Mouse (Mus musculus) gastrocnemius, postnatal 25 days (tissue): Measurements from ENCODE around the gene Pbld1. TPM values are rescaled to one million over a fixed set of nuclear protein-coding genes. Genes with fewer than 3 reads are reported as not detected.
A peak's percentile ranks its signal among the peaks of the same experiment; 100 is the strongest.

ENCODE experiments used
- DNase-seq: peaks from one replicate; pipeline ENCODE4 v3.0.0; 2022
- long read RNA-seq, 2 experiments: library from polyadenylated mRNA; stranded (forward); transcript quantifications; one replicate each; pipeline ENCODE4 v2.0.0; 2021
- total RNA-seq, 2 experiments: library from RNA; stranded (reverse); gene quantifications; 1 replicate in 1 of 2; 2 replicates in 1 of 2; pipeline ENCODE4 v1.2.3; 2021

The Pbld1 gene
- total RNA-seq = 1 to 10 TPM in 1 of 2 experiments, under 1 TPM in 1; 0.35 to 1.1 TPM
- long read RNA-seq, experiment 1, partial matches to known transcripts = 0 of 1 reads
- long read RNA-seq, experiment 1, other reads (novel, unspliced or antisense) = 0 of 1 reads
- long read RNA-seq, experiment 2 = 0 reads

DNA sequence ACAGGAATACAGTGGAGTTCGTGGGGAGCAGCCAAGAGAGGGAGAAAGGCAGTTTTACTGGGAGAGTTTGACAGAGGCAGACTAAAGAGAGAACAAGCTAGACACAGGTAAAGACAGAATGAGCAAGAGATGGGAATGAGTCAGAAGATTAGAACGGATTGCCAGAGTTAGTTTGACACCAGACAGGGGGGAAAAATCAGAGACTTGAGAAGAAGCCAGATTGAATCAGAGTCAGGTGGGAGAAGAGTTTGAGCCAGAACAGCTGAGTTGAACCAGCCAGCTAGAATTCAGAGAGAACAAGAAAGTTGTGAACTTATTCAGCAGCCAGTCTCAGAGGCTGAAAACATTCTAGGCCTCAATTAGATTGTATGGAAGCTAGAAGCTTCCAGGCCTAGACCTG, at the start of gene Pbld1:
Pbld1 (plus strand) TSS at position 301 of the 400 bp plus-strand sequence.
- DNase-seq = no peak

DNA sequence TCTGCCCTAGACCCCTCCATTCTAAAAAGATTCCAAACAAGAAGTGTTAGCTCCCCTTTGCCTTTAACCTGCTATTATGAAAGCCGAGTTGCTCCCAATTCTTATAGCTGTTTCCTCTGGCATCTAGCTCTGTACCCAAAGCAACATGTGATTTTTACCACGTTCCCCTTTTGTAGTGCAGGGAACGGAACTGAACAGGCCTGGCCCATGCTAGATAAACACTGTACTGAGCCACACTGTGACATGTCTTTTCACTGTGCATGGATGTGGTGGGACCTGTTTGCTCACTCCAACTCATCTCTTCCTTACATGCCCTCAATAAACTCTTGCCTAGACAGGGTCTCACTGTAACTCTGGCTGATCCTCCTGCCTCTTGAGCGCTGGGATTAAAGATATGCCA, 49.7 kb upstream of the Pbld1 start:
- DNase-seq = no peak

DNA sequence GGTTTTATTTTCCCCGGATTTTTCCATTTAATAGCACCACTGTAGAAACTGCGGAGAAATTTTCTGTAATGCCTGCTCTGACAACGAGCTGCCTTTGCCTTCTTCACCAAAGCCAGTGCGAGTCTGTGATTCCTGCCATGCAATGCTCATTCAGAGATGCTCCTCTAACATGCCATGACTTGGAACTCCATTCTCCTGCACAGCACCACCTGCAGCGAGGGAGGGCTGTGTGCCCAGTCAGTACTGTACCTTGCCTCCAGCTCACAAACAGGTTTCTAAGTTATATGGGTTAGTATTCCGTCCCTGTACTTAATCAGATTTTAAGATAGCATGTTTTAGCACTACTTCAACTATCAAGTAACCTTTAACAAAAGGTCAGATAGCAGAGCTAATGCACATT, 48.4 kb upstream of the Pbld1 start:
- no peak for DNase-seq

DNA sequence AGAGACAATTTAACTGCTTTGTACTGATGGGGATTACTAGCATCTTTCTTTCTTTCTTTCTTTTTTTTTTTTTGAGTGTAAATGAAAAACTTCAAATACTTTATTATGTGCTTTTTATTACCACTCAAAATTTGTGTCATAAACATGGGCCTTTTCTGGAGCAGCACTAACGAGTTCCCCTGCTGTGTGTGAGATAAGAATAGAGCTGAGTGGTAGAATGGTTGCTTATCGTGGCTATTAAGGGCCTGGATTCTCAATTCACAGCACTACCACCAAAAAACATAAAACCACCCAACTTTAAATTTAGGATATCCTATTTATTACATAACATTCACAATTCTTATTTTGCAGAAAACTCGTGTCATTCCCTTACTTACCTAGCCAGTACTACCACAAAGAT, 46.5 kb upstream of the Pbld1 start:
- DNase-seq = no peak

DNA sequence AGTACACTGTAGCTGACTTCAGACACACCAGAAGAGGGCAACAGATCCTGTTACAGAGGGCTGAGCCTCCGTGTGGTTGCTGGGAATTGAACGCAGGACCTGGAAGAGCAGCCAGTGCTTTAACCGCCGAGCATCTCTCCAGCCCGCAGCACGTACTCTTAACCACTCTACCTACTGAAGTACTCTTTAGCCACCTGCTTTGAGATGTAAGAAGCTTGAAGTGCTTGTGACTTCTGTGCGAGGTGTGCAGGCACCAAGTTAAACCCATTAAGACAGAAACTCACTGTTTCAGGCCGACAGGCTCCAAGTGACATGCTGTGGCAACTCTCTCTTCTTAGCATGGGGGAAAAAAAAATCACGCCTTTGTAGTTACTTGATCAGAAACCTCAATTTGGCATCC, 45.8 kb upstream of the Pbld1 start:
- no peak for DNase-seq

DNA sequence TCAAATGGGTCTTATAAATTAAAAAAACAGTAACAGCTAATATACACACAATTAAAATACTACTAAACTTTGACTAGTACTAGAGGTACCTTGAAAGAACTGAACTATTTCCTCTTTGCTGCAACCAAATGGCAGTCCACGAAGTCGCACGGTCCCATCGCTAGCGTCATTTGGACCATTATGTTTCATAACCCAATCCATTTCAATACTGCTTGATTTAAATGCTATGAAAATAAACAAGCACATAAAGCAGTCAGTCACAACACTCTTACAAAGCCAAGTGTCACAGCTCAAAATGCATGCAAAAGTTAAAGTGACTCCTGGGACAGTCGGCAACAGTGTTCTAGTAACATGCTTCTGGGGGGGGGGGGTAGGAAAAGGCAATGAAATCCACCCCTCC, 40.7 kb upstream of the Pbld1 start:
- no peak for DNase-seq

DNA sequence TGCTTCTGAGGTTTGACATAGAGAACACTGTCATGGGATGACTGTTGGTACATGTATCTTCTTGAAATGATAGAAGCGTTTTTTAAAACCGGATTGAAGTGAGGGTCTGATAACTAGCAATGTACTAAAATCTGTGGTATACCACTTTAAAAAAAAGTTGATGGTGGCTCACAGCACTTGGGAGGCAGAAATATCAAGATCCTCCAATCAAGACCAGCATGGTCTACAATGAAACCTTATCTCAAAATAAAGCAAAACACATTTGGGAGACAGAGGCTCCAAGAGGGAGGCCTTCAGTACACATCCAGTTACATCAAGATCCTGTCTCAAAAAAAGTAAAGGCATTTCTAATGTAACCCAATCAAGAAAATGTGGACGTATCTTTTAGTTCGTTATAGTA, 38.3 kb upstream of the Pbld1 start:
- no peak for DNase-seq

DNA sequence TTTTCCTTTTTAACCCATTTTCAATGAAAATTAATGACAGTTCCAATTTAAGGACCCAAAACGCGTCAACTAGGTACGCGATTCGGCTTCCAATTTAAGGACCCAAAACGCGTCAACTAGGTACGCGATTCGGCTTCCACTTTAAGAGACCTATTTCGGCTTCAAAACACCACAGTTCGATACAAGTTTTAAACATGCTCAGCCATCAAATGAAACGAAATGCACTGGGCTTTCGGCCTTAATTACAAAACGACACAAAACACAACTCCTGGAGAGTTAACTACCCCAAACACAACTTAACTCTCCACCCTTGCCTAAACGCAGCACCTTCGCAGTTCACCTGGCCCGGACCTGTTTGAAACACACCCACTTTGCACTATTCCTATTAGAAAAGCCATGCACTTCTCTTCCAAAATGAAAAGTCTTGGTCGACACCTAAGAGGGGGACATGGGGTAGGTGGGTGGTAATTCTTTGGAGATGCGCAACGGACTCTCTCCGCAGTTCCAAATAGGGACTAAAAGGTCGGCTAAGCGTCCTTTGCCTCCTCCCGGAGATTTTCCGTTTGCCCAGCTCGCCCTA, 37.3 kb upstream of the Pbld1 start:
- DNase-seq = no peak

DNA sequence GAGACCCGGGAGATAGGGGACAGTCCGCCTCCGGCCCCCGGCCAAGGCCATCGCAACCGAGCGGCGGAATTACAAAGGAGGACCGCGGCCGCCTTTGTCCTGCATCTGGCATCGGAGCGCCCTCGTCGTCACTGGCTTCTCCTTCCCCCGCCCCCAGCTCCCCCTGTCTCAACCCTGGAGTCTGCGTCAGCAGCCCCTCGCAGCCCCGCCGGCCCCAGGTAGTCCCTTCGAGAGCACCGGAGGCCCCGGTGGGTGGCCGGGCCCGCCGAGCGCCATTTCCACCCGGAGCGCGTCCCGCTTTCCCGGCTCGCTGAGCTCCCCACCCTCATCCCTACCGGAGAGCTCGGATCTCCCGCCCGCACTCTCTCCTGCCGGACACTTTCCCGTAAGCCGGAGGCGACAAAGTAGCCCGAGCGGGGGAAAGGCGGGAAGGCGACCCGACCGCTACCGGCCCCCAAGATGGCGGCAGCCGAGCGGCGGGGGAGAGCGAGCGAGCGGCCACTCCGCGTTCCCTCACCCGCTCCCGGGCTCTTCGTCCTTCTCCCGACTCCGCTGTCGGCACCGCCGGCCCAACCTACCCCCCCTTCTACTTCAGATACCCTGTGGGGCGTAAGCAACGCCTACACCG, 36.7 kb upstream of the Pbld1 start:
- DNase-seq = peak; percentile 68

DNA sequence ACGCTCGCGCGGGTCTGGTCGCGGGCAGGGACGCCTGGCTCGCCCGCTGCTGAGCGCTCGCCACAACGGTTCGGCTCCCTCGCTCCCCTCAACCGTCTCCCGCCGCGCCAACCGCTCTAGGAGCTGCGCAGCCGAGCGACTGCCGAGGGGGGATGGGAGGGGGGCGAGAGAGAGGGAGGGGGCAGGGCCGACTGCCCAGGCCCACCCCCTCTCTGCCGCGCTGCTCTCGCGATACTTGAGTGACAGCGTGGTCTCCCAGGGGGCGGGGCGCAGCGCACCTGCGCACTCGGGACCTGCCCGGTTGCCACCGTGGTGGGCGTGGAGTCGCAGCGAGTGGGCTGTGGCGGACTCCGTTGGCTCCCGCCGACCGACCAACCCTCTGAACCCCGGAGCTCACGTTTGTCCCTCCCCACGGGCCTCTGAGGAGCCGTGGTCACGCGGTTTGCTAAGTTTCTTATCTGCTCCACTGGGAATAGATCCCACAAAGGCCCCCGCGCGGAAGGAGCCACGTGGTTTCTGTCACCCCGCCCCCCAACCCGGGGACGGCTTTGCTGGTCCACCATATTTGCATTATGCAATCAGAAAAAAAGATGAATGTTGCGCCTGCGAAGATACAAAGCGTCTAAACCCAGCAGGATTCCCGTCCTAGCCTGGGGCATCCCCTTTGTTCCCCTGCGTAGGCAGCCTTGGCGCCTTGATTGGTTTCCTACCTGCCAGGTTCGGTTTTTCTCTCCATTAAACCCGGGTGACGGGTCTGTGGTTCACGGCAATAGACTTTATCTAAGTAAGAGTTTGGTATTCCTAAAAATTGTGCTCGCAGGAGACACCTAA, 36.0 kb upstream of the Pbld1 start, which contains the start of the genes Hnrnph3 and Pbld2:
Hnrnph3 (minus strand) TSS at position 469 of the 831 bp plus-strand sequence.
Pbld2 (plus strand) TSS at position 567 of the 831 bp plus-strand sequence.
- DNase-seq = peak; percentile 98

DNA sequence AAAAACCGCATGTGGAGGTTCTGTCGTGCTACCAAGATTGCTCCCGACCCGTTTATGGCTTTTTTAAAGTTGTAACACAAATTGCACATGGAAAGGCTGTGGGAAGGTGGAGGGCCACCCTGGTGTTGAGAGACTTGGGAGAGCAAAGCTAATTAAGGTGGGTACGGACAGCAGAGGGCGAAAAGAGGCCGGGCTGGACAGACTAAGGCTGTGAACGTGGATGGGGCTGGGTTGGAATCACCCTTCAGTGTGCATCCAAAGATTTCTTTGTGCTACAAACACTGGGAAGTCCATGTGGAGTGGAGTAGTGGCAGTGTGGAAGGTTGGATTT, 35.4 kb upstream of the Pbld1 start:
- DNase-seq = peak; percentile 71

DNA sequence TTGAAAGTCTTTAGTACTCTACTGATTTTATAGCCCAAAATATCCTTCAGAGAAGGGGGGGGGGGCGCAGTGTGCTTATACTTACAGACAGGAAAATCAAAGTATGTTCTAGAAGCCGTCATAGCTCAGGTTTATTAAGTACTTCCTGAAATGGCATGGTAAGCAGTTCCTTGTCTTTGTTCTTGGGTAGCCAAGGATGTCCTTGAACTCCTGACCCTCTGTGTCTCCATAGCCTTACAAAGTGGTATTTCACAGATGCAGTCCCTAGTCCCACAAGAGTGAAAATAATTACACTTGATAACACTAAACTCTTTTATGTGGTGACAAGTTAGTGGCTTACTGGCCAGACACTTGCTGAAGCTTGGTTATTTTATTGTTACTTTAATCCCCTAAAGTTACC, 34.9 kb upstream of the Pbld1 start:
- DNase-seq = no peak

DNA sequence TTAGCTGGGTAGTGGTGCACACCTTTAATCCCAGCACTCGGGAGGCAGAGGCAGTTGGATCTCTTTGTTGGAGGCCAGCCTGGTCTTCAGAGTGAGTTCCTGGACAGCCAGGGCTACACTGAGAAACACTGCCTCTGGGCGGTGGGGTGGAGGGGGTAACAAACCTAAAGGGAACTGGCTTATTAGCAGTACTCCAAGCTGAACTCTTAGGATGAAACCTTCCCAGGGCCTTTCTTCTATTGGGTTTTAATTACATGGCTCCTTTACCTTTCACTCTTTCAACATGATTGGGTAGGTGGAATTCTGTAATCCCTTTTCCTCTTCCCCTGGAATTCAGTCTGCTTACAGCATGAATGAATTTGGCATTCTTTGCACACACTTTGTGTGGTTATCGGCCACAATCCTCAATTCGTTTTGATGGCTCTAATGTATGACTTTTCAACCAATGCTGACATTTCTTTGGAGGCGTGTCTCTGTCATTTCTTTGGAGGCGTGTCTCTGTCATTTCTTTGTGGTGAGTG, 34.4 kb upstream of the Pbld1 start:
- no peak for DNase-seq

DNA sequence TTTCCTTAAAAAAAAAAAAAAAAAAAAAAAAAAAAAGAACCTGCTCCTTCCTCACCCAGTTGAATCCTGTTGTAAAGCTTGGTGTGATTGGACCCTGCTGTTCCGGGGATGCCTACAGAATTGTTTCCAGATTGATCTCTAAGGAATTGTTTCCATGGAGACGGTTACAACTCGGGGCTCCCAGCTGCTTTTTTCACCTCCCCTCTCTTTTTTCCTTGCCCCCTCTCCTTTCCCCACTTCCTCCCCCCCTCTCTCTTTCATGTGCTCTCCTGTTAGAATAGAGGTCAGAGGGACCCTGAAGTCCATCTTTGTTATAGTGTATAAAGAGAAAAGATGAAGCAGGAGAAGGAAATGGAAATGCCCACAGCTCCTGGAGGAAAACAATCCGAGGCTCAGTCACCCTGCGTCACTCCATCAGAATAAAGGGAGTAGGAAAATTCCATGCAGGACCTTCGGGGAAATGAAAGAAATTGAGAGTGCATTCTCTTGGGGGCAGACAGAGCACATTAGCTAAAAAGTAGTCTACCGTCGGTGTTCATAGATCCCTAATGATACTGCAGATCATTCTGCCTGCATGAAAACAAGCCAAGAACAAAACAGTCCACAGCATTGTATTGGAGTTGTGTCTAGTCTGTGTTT, 33.7 kb upstream of the Pbld1 start:
- DNase-seq = no peak

DNA sequence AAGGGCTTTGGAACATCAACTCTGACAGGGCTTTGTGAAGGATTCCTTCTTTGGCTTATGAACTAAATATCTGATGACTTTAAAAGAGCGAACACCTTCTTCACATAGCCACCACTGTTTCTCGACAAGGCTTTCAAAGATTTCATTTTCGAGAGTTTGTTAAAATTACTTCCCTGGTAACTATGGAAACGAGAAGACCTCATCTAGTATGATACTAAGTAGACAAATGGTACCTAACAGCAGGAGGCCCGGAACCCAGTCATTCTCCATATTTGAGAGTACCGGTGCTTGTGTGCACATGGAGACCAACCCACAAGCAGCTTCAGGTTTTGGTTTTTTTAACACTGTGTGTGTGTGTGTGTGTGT, 33.2 kb upstream of the Pbld1 start:
- DNase-seq = no peak

DNA sequence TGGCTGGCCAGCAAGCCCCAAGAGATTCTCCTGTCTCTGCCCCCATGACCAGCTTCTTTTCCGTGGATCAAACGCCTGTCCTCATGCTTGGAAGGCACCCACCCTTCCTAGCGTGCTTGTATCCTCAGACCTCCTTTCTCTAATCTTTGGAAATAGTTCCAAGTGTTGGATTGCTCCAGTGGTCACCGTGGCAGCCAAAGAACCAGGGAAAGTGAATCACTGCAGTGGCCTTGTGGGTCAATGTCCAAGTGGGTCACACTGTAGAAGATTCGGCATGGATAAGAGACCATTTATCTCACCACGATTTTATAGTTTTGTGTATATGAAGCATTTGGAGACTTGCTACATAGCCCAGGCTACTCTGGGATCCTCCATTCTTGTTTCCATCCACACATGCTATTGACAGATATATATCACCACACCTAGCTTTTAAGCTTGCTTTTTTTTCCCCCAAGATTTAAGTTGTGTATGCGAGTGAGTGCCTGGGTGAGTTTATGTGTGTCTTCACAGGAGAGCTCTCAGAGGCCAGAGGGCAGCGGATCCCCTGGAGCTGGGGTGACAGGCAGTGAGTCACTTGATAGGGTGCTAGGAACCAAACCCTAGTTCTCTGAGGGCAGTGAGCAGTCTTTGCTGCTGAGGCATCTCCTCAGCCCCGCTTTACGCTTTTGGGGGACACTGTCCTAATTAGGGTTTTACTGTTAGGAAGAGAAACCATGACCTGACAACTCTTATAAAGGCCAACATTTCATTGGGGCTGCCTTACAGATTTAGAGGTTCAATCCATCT, 32.4 kb upstream of the Pbld1 start:
- DNase-seq = no peak

DNA sequence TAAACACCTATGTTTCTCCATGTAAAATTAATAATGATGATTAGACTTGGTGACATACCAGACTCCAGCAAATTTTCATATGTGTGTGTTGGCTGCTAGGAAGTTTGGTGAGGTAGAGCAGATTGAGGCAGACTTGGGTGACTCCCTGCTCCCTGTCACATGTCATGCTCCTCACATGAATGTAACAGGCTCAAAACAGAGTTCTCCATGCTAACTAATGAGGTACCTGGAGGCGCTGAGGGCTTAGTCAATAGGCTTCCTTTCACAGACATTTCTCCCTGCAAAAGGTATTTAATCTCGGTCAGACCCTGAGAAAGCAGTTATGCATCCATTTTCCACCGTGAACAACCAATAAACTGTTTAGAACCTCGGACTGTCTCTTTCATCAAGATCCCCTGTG, 31.6 kb upstream of the Pbld1 start:
- no peak for DNase-seq

DNA sequence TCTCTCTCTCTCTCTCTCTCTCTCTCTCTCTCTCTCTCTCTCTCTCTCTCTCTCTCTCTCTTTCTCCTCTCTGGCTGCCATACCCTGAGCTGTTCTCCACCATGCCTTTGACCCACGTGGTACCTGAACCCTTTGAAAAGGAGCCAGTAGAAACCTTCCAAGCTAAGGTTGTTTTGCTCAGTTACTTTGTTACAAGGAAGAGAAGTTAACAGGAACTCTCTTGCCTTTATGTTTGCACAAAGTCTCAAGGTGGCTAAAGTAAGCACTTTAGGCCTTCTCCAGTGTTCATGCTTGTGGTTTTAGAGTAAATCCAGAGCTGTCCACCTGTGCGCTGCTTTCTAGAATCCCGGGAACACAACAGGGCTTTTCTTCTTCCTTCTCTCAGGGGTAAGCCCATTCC, 27.7 kb upstream of the Pbld1 start:
- DNase-seq = no peak

DNA sequence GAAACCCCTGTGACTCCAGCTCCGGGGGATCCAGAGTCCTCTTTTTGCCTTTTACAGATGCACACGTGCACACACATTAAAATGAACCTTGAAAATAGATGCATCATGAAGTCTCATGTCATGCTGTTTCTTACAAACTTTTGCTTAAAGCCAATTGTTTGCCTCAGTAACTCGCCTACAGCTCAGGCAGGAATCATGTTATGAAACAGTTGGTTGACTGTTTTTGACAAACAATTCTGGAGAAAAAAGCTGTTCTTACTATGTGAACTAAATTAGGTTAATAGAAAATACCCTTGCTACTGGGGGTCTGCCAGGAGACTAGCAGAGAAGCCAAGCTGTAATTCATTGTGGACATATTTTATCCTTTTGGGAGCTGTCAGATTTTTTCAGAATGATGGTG, 27.0 kb upstream of the Pbld1 start:
- no peak for DNase-seq

DNA sequence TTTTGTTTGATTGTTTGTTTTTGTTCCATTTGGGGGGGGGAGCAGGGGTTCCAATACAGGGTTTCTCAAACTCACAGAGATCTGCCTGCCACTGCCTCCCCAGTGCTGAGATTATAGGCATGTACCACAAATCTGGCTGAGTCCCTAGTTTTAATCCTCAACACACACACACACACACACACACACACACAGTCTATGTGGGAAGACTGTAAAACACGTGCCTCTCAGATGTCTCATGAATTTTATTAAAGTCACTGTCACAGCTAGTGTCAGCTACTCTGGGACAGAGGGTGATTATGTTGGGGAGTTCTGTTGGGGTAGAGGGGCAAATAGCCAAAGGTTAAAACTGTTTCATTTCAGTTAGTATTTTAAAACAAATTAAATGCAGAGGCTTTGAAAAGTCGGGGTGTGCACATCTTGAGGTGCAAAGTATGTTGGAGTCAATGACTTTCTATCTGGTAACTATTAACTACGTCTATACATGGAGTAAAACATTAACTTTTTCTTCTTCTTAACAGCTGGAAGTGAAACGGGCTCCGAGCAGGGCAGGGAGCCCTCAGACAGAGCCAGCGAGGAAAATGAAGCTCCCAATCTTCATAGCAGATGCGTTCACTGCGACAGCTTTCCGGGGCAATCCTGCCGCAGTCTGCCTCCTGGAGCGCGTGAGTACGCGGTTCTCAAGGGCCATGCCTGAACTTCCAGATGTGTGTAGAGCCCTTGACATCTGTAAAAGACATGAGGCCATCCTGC, 21.2 kb upstream of the Pbld1 start:
- DNase-seq = no peak
